Mouse (Mus musculus): ENCODE data around the gene Cbx6. TPM values are rescaled to one million over a fixed set of nuclear protein-coding genes. Genes with fewer than 3 reads are reported as not detected.

The Cbx6 gene
- 10 to 100 TPM; 55.0 to 88.9 (median 65.5) TPM for total RNA-seq (2022)

DNA sequence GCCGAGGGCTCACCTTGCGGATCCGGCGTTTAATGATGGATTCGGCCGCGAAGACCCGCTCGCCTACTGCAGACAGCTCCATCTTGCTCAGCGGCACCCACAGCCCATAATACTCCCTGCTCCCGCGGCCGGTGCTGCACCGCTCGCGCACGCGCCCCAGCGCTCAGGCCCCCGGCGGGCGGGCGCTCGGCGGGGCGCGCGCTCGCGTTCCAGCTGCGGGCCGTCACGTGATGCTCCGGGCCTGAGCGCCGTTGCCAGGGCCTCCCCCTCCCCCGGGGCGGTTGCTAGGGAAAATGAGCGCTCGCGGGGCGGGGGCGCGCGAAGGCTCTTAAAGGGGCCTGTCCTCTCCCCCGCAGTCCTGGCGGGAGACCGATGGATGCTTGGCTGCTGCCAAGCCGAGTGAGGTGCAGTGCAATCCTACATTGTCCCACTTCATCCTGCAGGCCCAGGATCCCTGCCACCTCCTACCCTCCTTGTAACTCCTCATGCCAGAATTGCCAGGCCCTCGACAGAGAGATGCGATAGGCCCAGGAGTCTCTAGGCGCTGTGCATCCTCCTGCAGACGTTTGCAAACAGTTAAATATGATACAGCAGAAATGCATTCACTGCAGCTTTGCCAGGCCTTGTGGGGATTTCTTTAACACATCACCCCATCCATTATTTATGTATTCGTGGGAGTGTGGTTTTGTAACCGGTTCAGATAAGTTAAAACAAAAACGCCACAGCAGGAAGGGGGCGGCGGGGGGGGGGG lies at the start of gene Cbx6, which contains the start of gene Npcd:
Gene Cbx6, minus strand, starts transcription at position 559 of the 751 bp plus-strand sequence.
Gene Npcd, minus strand, starts transcription at position 108 of the 751 bp plus-strand sequence.
- peak; percentile 91 for DNase-seq

DNA sequence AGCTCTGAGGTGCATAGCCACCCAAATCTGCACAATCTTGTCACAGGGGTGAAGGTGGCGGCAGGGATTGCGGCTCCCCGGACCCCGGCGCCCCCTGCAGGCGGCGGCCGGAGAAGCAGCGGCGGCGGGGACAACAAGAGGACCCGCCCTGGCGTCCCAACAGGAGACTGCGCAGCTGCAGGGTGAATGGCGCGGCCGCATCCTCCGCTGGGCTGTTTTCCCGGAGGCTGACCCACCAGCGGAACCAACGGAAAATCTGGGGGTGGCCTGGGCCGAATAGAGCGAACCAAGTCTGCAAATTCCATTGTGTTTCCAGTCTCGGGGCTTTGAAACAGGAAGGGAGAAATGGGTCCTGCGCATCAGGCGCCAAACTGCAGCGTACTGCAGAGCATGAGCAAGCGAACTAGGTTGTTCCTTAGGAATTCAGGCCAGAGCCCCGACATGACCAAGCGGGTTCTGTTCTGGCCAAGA lies 48.9 kb upstream of the Cbx6 start:
- DNase-seq = peak; percentile 84

DNA sequence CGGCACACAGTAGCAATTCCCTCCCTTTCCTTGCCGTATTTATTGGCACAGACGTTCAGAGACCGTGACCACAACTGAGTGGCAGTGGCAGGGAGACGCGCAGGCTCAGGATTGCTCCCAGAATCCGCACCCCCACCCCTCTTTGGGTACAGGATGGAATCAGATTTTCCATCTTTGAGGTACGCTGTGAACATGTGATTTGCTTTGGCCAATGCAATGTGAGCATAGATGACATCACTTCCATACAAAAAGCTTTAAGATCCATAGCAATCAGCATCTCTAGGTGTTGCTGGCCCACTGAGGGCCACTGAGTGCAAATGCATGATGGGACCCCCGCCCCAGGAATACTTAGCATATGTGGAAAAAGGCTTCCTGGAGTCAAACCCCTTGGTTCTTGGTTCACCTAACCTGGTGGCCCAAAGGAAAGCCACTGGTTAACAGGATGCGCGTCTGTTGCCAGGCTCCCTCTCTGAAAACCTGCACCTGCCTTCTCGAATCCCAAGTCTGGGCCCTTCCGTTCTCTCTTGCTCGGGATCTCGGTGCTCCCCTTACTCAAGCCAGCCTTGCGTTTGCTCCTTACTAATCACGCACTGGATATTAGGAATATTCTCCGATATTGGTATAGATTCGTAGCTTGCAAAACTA lies 48.3 kb upstream of the Cbx6 start:
- DNase-seq = no peak

DNA sequence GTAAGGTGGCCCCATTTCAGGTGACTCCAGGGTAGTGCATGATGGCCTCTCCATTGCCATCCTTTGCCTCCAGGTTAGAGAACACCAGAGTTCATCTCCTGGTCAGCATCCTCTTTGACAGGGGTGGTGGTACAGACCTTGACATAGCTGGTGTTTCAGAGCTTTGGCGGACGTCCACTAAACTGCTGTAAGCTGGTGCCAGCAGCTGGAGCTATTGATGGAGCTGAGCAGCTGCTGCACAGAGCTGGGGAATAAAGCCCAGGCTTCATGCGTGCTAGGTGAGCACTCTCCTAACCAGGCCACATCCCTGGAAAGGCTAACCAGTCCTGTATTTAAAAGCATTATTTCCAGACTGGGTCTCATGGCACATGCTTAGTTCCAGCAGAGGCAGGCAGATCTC lies 46.0 kb upstream of the Cbx6 start:
- DNase-seq = no peak

DNA sequence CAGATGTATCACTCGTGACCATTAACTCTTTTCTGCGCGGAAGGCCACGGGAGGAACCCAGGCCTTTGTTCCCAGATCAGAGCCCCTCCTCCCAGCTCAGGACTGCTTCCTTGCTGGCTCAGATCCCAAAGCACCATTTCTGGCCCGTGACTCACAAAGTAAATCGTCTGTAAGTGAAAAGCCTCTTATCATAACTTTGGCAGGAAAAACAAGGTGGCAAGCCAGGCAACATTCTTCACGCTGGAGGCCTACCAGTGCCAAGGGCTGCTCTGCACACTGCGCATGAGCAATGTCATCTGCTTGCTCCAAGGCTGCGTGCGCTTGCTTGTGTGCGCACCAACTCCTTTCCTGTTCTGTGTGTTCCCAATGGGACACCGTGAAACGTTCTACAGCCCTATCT lies 44.8 kb upstream of the Cbx6 start:
- DNase-seq = peak; percentile 92

DNA sequence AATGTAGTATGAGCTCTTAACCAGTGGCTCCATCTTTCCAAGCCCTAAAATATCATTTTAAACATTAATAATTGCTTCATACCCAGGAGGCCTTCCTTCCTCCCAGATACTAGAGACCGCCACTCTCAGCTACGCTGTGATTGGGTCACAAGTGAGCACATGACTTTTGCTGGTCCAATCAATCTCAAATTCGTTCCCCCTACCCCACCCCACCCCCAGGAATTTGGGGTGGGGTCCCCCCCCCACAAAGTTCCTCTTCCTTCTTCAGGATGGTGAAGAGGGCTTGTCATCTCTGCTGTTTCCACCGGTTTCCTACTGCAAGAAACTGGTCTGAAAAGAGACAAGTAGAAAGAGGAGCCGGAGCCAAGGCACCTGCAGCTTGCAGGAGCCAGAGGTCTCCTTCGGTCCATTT lies 44.2 kb upstream of the Cbx6 start:
- DNase-seq = no peak

DNA sequence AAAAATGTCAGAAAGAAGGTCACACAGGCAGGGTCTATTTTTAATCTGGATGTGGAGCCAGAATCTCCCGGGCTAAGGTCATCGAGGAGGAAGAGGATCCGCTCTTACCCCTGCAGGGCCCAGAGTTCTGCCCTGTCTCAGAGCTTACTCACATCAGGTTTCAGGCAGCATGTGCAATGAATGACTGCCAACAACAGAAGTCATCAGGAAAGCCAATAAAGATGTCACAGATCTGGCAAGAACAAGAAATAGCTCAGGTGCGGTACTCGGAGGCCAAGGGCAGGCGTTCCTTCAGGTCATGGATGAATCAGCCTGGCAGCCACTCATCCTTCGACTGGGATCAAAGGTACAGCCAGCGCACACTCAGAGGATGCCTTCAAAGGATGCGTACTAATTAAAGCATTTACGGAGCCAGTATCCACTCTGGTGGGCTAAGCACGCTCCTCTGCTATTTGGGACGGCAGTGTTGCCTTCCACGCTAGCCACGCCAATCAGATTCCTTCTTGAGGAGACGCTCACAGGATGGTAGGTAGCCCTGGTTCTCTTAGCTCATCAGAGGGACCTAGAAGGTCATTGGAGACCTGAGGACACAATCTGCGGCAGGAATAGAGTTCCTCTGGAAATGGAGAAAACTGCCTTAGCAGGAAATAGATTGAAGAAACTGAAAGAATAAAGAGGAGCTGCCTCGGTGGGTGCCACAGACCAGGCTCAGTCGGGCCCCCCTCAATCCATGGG lies 40.9 kb upstream of the Cbx6 start:
- peak; percentile 54 for DNase-seq

DNA sequence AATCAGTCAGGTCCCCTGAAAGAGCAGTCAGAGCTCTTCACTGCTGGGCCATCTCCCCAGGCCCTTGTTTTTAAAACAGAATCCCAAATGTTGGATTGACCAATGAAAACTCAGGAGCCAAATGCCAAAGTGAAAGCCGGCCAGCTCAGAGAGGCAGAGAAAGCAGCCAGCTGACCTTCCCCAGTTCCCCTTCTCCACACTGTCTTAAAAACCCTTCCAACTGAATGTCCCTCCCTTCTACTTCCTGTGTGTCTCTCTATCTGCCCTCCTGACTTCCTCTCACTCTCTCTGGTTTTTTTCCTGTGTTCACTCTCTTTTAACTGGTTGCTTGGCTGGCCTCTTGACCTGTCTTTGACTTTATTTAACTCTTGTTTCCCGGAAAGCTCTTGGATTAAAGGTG lies 39.5 kb upstream of the Cbx6 start:
- no peak for DNase-seq

DNA sequence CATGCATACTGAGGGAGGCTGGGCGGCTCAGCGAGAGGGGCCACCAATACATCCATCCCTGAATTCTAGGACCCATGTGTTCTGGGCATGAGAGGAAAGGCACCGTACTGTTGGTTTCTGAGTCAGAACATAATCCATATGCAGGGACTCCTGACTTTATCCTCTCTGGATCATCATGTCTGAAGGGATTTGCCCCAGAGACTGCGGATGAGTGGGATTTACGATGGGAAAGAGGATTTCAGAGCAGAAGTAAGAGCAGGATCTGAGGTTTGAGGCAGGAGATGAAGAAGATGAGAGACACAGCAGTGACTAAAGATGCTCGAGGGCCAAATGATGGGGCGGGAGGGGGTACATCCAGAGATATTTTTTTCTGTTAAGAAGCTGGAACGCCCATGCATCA lies 39.1 kb upstream of the Cbx6 start:
- DNase-seq = no peak

DNA sequence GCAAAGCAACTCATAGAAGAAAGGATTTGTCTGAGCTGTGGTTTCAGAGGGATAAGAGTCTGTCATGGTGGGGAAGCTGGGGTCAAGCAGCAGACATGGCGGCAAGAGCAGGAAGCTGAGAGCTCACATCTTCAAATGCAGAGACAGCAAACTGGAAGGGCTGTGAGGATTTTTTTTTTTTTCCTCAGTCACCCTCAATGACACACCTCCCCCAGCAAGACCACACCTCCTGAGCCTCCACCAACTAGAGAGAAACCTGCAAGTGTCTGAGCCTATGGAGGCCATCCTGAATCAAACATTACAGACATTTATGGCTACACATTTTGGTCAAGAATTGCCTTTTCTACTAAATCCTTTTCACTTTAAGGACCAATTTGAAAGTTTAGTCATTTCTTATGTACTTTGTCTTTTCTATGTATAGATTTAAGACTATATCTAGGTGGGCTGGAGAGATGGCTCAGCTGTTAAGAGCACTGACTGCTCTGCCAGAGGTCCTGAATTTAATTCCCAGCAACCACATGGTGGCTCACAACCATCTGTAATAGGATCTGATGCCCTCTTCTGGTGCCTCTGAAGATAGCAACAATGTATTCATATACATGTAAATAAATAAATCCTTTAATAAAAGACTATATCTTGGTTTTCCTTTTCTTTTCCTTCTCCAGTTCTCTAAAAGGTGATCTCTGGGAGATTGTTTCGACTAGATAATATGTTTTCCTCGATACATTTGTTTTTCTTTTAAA lies 32.9 kb upstream of the Cbx6 start:
- no peak for DNase-seq

DNA sequence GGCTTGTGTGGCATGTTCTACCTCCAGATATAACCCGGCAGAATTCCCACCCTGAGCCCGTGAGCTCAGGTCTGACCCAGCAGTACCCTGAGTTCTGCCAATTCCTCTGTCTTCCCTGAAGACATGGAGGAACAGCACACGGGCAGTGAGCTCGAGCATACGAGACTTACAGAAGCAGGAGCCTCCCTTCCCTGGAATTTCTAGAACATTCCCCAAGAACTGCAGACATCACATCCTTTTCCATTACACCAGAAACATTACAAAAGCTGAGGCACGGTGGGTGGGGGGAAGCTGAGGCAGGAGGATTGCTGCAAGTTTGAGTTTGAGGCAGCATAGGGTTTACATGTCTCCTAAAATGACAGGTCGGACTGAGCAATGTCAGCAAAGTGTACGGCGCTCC lies 25.3 kb upstream of the Cbx6 start:
- no peak for DNase-seq

DNA sequence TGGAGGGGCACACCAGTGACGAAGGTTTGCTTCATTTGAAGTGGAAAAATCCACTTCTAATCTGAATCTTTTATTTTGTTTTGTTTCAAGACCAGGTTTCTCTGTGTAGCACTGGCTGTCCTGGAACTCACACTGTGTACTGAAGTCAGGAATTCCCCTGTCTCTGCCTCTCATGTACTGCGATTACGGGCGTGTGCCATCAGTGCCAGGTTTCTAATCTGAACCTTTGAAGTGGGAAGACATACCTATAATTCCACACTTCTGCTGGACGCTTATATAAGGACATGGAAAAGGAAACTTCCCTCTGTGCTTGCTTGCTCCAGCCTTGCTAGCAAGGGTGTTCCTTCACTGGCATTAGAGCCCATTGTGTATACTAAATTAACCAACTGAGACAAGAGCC lies 24.5 kb upstream of the Cbx6 start:
- DNase-seq = no peak

DNA sequence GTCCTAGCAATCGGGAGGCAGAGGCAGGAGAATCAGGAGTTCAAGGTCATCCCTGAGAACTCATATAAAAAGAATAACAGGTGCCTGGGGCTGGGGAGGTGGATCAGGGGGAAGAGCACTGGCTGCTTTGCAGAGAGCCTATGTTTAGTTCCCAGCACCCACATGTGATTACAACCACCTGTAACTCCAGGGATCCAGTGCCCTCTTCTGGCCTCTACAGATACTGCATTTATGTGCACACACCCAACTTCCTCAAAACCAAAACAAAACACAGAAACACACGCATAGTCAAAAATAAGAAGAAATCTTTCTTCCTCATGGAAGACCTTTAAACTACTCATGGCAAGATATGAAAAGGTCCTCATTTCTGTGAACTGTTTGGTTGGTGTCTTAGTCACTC lies 15.7 kb upstream of the Cbx6 start:
- no peak for DNase-seq

DNA sequence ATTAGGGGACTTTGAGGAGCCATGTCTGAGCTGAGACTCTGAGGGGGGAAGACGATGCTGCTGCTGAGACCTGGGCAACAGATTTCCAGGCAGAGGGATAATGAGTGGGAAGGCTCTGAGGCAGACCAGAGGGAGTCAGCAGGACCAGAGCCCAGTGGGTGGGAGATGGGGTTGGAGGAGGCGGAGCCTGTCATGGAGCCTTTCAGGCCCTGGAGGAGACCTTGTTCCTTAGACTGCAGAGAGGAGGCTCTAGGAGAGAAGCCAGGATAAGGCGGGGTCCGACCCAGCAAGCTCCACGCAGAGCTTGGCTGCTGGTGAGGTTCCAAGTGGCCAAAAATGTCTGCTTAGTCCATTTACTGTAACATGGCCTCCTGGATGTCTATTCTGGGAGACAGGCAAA lies 12.6 kb upstream of the Cbx6 start:
- no peak for DNase-seq

DNA sequence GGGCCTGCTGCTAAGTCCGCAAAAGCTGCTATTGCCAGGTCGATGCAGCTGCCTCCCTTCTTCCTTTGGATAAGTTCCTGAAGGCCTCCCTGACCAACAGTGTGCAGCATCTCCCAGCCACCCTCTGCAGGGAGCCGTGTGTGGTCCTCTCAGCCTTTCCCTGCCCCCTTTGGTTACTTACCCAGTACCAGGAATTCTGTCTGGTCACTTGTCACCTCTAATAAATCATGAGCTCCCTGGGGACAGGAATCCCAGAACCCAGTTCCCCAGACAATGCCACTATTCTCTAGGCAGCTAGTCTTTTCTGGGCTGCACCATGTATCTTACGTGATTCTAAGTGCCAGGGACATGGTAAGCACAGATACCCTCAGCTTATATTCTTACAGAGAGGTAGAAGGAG lies 11.5 kb upstream of the Cbx6 start:
- DNase-seq = no peak

DNA sequence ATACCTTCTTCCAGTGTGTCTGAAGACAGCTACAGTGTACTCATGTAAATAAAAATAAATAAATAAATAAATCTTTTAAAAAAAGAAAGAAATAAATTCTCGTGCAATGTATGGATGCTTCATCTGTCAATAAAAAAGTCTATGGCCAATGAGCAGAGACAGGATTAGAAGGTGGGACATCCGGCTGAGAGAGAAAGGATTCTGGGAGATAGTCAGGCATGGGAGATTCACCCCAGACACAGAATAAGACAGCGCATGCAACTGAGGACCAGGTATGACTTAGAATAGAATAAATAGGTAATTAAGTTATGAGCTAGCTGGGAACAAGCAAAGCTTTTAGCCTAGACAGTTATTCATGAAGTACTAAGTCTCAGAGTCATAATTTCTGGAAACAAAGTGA lies 8.5 kb upstream of the Cbx6 start:
- DNase-seq = no peak

DNA sequence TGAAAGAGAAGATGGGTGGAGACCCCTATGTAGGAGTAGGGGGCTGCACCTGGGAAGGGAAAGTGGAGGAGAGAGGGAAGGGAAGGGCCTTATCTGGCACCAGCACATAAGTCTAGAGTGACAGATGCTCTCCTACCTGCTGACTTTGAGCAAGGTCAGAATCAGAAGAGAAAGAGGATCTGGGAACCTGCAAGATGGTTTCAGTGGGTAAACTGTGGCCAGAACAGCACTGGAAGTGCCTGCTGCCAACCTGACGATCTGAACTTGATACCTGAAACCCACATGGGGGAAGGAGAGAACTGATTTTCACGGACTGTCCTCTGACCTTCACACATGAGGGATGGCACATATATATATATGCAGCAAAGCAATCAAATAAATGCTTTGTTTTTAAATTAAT lies 5.8 kb upstream of the Cbx6 start:
- no peak for DNase-seq

DNA sequence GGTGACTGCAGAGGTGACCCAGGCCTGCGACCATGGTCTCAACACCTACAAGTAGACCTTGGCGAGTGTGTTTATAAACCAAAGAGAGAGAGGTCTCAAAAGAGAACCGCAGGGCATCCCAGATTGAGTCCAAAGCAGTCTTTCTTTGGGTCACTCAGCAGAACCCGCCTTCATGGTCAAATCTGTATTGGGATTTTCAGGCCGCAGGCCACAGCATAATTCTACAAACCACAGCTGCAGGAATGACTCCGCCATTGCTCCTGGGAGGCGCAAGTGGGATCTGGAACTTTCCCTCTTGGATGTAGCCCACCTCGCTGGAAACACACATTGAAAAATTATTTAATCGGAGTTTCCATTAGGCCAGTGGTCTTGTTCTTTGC lies 383 bp upstream of the Cbx6 start:
- DNase-seq = no peak

DNA sequence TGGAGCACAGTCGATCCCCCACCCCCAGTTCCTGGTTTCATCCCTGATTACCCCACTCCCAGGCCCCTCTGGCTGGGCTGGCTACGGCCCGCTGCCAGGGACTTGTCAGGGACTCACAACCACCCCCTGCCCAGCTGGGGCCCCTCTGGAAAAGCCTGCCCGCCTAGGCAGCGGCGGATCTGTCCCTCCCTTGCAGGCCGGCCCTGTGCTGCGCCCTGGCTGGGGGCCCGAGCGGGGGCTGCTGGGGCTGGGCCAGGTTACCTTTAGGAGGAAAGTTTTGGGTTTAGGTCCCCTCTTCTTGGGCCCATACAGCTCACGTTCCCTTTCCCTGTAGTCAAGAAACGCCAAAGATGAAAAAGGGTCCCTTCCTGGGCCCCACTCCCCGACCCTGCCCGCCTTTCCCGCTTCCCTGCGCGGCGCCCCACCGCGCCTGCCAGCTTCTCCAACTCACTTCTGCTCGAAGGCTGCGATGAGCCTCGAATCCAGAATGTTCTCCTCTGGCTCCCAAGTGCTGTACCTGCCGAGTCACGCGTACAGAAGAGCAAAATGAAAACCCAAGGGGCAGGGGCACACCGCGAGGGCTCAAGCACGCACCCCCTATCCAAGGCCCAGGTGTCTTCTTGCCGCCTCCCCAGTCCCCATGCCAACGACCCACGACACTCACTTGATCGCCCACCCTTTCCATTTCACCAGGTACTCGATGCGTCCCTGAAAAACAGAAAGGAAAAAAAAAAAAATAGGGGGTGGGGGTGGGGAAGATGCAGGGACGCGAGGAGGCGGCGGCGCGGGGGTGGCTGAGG lies 1.0 kb downstream of the Cbx6 start:
- no peak for DNase-seq

DNA sequence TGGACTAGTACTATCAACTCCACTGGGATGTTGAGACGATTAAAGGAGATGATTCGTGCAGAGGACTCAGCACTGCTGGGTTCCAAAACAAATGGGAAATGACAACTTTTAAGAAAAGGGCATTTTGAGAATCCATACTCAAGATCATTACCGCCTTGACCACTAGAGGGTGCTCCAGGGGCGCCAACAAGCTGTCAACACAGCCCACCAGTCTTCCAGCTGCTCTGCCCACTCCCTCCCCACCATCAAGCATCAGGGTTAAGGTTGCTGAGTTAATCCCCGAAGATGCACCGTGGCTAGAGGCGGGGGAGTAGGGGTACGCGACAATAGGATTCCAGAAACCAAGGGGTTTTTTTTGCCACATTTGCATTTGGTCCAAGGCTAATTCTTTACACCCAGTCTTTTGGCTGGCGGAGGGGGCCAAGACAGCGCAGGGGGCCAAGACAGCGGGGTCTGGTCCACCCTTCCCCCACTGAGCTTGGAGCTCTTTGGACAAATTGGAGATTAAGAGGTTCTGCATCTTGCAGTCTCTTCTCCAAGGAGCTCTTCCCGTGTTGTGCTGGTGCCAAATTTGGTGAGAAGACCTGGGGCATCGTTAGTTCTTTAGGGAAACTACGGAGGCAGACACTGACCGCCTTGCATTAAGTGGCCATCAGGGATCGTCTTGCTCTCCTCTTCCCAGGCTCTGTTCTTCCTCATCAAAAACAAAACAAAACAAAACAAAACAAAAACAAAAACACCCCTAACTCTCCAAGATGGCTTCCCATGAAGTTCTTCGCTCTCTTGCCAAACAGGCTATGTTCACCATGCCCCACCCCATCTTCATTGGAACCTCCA lies 2.2 kb downstream of the Cbx6 start:
- no peak for DNase-seq

DNA sequence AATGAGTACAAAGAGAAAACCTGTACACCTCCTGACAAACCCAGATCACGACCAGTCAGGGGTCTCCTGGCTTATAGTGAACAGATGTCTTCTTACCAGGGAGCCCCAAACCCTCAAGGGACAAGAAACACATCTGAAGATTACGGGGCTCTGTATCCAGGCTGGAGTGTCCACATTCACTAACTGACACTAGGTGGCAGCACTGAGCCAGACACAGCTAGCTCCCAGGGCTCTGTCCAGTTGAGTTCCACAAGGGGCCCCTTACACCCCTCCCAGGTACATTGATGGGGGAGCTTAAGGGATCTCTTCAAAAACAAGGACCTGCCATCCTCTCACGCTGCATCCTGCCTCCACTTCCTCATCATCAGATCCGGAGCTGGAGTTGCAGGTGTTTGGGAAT lies 4.1 kb downstream of the Cbx6 start:
- no peak for DNase-seq
